Mouse (Mus musculus): ENCODE results near the gene Btbd9.

DNA sequence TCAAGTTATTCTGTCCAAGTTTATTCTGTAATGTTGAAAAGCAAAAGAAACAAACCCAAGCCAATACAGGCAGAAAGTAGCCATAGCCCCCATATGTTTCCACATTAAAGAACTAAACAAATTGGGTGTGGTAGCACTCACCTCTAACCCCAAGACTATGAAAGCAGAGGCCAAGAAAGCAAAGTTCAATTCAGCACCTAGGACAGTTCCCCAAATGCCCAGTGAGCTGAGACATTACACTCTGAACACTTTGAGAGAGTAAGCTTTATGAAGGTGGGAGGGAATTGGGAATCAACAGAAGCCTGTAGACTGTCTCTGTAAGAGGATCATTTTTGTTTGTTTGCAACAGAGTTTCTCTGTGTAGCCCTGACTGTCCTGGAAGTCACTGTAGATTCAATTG lies 186.6 kb downstream of the Btbd9 start:
- TF ChIP-seq POLR2A (IDR thresholded peaks at IDR 0.05; ENCODE audit: low read depth, low read length), result no peak
- no peak for TF ChIP-seq CTCF (IDR thresholded peaks at IDR 0.05; ENCODE audit: borderline replicate concordance, insufficient read depth, low read length)
